Mouse (Mus musculus) cortical plate, adult 2 months (tissue): ENCODE results near the gene Rnf41.

Experiments
- CTCF ChIP-seq: fragments of 200-500 bp; IDR thresholded peaks from 2 replicates; pipeline ENCODE4 v1.5.1; 2011; ENCODE audit warnings: mild to moderate bottlenecking, control low read depth, low read length; ENCODE audit not compliant: insufficient read depth; ENCODE audit errors: extremely low read depth
- POLR2A ChIP-seq: fragments of 200-500 bp; IDR thresholded peaks from 2 replicates; pipeline ENCODE4 v1.6.1; 2011; ENCODE audit warnings: mild to moderate bottlenecking, low read length, control low read depth; ENCODE audit not compliant: insufficient read depth; ENCODE audit errors: extremely low read depth

- TF ChIP-seq CTCF (no peak), POLR2A (no peak)
Observed at GRCm38 (mm10) chr10:128487861-128488712, 76.6 kb downstream of the Rnf41 start.
